Mouse (Mus musculus) cerebral cortex, adult 2 months (tissue): Measurements from ENCODE around the gene Ankrd13b.

Experiments
- WGBS: fragments of 180-500 bp; shearing (Covaris S2); methylation state at CpG from one replicate; pipeline ENCODE4 v1.1.7; 2018; 5-methylcytosine and 5-hydroxymethylcytosine counted together

Ankrd13b gene

DNA sequence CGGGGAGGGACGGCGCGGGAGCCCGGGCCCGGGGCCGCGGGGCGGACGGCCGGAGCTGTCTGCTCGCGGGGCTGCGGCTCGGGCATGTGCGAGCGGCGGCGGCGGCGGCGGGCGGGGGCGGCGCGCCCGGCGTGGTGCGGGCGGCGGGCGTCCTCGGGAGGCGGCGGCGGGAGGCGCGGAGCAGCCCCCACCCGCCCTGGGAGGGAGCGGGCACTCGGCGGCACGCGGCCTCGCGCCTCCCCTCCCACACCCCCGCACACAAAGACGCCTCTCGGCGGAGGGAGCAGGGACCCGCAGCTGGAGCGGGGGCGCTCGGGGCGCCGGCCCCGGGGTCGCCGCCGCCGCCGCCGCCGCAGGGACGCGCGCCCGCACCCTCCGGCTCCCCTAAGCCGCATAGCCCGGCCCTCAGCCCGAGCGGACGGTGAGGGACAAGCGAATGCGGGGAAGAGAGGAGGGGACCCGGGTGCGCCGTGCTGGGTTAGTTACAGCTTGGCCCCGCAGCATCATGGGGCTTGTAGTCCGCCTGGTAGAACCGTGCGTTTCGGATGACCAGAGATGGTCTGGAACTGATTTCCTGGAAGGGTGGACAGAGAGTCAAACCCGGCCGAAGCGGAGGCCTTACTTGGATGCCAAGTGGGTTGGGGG lies at the start of gene Ankrd13b:
Gene Ankrd13b, minus strand, starts transcription at position 88 of the 645 bp plus-strand sequence.
- WGBS = under 1% methylated on average over 66 of the region's 87 CpGs

DNA sequence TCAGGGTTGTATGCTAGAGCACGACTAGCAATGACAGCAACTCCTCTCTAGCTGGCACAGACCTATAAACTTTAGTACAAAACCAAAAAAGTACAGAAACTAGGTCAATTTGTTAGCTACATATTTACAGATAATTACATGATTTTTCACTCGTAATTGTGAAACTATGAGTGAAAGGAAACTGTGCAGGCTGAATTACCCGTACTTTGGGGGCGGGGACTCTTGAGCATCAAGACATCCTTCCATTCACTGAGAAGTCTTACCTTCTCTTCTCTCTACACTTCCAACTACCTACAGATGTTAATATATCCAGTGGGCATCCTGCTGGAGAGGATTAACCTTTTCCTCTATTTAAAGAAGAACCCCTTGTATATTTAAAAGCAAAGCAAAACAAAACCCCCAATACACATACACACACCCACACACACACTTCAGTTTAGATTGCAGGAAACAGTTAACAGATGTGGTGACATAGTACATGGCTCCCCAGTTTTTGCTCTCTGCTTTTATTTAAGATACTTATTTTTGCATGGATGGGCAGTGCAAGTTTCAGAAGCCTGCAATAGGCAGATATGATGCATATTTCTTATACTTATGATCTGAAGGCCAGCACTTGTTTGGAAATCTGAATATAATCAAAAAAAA lies 42.8 kb upstream of the Ankrd13b start:
- WGBS = 79% methylated on average over 4 of the region's 4 CpGs

DNA sequence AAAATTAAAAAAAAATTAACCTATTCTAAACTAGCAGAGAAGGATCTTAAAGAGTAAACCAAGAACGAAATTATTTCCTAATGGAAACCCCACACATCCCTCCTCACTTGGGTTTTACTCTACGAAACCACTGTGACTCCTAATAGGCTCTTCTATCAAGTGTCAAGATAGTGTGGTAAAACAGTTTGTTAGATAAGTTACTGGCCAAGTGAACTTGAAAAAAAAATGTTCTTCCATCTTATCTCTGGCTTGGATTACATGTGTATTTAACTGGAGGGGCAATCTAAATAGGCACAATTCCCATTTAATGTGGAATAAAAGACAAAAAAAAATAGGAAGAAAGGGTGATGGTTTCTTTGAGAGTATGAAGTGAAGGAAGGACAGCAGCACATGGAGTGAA lies 41.4 kb upstream of the Ankrd13b start:
- WGBS = 94% methylated on average over 2 of the region's 2 CpGs

DNA sequence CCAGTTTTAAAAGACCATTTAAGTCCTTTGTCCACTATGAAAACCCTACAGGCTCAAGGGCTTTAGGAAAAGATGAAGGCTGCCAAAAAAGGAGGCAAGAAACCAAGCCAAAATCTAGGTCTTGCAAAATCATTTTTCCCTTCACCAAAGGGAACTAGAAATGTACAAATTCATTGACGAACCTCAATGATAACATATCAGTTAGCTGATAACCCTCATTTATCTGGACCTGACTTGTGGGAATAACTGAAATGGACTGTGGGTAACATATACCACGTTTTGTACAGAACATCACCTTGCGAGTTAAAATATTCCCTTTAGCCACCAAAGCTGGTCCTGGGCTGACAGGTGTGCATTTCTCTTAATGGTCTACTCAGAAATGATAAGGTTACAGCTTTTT lies 40.2 kb upstream of the Ankrd13b start:
- 92% methylated on average over 3 of the region's 3 CpGs for WGBS

DNA sequence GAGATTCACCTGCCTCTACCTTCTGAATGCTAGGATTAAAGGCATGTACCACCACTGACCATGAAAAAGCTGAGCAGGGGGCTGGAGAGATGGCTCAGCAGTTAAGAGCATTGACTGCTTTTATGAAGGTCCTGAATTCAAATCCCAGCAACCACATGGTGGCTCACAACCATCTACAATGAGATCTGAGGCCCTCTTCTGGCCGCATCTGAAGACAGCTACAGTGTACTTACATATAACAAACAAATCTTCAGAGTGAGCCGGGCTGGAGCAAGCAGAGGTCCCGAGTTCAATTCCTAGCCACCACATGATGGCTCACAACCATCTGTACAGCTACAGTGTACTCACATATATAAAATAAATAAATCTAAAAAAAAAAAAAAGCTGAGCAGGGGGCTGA lies 38.9 kb upstream of the Ankrd13b start:
- 92% methylated on average over 3 of the region's 3 CpGs for WGBS

DNA sequence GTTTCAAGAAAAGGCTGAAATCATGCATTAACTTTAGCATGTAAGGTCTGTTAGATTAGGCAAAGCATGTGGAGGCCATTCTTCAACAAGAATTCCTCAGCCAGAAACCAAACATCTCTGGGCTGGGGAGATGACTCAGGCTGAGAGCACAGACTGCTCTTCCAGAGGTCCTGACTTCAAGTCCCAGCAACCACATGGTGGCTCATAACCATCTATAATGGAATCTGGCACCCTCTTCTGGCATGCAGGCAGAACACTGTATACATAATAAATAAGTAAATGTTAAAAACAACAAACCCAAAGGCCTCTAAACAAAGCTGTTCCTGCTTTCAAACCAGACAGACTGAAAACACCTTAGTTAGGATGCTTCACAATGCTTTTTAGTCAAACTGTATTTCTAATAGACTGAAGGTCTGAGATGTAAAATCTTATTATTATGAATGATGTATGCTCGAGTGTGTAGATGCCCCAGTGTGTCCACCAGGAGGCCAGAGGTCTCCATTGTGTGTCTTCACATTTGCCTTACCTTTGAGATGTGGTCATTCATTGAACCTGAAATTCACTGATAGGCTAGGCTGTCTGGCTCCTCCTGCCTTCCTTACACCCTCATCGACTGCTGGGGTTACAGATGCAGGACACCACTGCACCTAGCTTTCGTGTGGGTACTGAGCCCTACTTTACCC lies 36.5 kb upstream of the Ankrd13b start:
- WGBS = 82% methylated on average over 3 of the region's 3 CpGs

DNA sequence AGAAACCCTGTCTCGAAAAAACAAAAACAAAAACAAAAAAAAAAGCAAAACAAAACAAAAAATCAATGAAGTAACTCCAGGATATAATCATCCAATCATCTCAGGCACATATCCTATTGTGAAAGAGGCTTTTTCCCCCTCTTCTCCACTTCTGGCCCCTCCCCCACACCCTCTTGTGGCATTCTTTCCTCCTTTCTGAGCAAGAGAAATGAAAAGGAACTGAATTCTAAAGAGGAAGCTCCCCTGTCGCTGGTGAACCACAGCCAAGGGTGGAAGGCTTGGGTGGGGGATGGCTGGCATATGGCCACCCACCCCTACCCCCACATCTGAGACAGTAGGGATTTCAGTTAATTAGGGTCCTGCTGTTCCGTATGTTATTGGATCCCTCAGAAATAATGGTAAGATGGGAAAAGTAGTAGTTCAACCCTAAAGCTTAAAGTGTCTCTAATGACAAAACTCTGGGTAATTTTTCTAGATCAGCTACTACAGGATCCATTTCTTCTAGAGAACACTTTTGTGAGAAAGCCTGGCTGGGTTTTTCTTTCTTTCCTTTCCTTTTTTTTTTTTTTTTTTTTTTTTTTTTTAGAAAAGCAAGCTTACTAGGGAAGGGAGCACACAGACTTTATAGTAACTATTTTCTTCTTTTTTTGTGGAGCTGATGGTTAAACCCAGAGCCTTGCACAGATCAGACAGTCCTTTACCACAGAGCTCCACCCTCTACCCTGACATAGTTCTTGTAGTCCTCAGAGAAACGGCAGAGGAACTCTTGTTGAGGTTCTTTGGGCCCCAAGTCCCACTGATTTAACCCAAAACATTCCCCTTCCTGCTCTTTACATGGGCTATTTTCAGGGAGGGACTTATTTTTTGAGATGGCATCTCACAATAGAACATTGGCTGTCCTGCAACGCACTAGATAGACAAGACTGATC lies 31.4 kb upstream of the Ankrd13b start:
- 53% methylated on average over 5 of the region's 5 CpGs for WGBS

DNA sequence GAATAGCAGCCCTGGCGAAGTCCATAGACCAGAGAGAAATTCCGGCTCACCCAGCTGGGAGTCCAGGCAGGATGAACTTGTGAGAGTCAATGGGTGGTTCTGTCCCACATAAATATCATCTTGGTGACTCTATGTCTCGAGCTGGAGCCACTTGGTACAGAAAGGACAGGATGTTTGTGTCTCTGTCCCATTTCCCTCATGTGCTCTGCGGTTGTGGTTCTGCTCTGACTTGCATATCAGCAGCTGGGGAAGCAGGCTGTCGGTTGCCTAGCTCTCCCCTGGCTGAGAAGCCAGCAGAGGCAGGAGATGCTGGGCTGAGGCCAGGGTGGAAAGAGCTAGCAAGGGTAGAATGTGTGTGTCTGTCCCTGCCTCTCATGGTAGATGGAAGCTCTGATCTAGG lies 29.6 kb upstream of the Ankrd13b start, which contains the start of gene Gm10392:
Gene Gm10392, minus strand, starts transcription at position 156 of the 400 bp plus-strand sequence.
- 53% methylated on average over 5 of the region's 5 CpGs for WGBS

DNA sequence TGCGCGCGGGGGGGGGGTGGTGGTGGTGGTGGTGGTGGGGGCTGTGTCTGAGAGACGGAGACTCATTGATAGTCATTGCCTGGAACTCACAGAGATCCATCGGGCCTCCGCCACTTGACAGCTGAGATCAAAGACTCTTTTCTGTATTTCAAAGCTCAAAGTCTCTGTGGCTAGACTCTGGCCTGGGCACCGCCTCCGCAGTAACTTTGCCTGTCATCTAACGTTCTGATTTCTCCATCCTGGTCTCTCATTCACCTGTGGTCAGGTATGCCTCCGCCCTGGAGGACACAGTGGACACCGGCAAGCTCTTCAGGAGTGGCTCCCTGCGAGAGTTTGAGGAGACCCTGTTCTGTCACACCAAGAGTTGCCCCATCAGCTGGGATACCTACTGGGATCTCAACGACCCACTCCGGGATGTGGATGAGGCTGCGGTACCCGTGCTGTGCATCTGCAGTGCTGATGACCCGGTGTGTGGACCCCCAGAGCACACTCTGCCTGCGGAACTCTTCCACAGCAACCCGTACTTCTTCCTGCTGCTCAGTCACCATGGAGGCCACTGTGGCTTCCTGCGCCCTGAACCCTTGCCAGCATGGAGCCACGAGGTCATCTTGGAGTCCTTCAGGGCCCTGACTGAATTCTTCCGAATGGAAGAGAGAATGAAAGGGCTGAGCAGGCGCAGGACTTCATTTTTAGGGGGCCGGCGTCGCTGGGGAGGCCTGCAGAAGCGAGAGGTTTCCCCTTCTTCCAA lies 28.7 kb upstream of the Ankrd13b start:
- WGBS = 85% methylated on average over 27 of the region's 27 CpGs

DNA sequence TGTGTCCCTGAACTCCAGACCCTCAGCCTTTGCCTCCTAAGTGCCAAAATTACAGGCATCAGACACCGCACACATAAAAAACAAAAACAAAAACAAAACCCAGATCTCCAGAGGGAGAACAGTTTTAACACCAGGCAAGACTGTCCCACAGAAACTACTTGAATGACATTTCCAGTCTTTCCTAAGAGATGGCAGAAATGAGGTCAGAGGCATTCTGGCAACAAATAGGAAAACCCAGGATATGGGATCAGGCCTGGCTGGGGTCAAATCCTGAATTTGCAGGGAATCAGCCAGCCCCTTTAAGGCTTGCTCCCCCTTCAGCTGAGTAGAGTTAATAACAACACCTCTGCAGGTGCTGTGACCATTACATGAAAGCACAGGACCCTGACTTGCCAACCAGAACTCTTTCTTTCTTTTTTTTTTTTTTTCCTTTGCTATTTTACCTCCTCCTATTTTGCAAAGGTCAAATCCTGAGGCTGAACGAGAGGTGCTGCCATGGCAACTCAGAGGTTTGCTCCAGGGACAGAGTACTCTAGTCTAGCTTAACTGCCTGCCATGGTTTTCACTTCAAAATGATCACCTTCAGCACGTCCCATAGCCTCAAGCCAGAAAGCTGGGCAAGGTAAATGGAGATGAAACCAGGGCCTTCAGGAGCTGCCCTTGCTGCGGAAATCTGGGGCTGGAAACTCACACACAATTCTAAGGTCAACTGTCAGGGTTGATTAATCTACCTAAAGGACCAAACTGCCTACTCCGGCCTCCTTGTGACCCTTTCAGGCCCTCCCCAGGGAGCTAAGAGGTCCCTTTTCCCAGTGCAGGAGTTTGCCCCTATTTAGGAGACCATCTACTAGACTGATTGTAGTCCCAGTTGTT lies 27.3 kb upstream of the Ankrd13b start:
- WGBS = 89% methylated on average over 5 of the region's 5 CpGs

DNA sequence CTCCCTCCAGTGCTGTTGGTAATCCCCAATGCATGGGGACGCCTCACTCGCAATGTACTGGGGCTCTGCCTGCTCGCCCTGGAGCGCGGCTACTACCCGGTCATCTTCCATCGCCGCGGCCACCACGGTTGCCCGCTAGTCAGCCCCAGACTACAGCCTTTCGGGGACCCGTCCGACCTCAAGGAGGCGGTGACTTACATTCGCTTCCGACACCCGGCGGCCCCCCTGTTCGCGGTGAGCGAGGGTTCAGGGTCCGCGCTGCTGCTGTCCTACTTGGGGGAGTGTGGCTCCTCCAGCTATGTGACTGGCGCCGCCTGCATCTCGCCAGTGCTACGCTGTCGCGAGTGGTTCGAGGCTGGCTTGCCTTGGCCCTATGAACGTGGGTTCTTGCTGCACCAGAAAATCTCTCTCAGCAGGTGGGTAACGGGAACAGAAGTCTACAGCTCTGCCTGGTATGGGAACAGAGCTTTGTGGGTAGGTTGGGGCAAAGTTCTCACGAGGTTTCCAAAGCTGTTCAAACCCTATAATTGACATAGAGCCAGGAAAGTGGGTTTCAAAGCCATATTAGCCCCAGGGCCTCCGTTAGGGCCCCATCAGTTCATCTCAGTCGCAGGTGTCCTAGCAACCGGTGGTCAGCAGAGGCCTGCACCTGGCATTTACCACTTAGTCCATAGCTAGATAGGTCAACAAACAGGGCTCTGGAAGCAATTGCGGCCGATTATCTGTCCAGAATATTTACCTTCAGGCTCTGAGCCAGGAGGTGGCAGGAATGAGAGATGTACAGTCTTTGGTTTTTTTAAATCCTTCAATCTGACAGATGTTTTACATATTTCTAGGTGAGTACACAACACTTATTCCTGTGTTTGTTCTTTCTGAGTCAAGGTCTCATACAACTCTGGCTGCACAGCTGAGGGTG lies 26.4 kb upstream of the Ankrd13b start, which contains the start of gene Trp53i13:
Gene Trp53i13, minus strand, starts transcription at position 344 of the 916 bp plus-strand sequence.
- 27% methylated on average over 39 of the region's 39 CpGs for WGBS

DNA sequence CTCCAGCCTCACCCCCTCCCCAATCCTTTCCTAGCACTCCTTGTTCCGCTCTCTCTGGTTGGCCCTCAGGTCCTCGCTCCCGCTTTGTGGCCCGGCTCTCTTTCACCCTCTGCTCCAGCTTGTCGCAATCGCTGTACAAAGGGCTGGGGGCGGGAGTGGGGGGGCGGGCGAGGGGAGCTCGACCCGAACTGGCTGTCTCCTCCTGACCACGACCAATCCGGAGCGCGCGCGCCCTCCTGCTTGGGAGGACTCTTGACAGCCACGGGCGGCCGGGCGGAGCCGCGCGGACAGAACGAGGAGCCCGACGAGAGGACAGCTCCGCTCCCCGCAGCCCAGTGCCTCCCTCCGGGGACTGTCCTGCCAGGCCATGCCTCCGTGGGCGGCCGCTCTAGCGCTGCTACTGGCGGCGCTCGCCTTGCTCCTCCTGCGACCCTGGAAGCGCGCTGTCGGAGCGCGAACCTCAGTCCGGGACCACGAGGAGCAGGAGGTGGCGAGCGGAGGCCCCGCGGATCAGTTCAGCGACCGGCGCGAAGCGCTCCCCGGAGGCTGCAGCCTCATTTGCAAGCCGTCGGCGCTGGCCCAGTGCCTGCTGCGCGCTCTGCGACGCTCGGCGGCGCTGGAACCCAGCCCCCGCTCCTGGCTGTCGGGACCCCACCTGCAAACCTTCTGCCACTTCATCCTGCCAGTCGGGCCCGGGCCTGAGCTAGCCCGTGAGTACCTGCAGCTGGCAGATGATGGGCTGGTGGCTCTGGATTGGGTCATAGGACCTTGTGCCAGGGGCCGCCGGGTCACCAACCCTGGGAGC lies 25.6 kb upstream of the Ankrd13b start, which contains the start of gene Abhd15:
Gene Abhd15, plus strand, starts transcription at position 290 of the 805 bp plus-strand sequence.
- WGBS = 1% methylated on average over 71 of the region's 72 CpGs

DNA sequence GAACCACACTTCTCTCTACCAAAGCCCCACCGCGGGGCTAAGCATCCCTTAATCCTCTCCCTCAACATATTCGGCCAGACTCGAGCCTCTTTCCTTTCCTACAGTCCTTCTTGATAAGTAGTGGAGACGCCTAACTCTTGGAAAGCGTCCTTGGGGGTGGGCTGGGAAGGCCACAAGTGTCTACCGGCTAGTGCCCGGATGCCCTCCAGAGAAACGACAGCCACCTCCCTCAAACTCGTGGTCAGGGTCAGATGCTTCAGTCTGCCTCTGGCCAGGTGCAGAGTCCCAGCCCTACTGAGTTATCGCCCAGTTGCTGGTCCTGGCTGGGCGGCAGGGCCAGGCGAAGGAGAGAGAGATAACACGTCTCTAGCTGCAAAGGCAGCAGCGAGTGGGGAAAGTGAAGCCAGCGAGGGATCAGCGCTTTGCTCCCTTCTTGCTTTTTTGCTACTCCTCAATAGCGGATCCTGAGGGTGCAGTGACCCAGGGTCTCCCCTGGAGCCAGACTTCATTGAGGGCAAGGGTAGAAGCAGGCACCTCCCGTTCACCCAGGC lies 24.9 kb upstream of the Ankrd13b start:
- 28% methylated on average over 19 of the region's 19 CpGs for WGBS

DNA sequence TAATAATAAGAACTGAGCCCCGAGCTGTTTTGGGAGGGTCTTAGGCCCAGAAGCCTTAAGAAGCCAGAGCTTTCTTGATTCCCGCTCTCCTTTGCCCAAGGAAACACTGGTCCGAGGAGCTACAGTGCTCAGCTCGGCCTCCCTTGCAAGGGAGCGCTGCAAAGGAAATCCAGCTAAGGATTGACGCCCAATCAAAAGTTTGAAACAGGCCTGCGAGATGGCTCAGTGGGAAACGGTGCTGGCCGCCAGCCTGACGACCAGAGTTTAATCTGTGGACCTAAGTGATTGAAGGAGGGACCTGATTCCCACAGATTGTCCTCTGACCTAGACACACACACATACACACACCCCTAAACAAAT lies 24.3 kb upstream of the Ankrd13b start:
- WGBS = 32% methylated on average over 10 of the region's 10 CpGs

DNA sequence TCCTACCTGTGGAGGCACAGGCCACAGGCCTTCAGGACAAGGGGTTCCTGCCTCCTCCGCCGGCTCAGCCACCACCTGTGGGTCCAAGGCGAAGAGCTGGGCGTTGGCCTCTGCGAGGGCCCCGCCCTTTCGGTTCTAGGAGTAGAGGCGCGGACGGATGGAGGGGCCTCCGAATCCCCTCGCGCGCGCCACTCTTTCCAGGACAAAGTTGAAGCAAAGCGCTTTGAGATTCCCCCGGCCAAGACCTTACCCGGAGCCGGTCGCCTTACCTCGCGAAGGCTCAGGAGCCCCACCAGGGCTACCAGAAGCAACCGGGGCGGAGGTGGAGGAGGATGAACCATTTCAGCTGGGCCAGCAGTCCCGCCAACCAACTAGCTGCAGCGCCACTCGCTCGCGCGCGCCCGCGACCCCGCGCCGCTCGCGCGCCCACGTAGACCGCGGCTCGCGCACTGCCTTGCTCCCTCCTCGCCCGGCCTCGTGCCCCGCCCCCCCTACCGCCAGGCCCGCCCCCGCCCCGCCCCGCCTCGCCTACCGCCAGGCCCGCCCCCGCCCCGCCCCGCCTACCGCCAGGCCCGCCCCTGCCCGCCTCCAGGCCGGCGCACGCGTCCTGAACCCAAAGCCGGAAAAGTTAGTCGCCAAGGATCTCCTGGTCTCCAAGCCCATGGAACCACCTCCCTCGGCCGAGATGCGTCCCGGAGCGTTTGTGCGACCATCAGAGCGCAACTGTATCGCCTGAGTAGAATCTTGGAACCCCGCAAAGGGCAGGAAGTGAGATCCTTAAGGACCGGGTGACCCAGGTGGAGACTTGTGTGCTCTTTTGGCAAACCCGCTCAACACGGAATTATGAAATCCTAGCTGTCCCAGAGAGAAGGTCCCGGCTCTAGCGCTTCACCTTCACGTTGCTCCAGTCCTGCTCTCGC lies 23.7 kb upstream of the Ankrd13b start:
- 2% methylated on average over 61 of the region's 84 CpGs for WGBS

DNA sequence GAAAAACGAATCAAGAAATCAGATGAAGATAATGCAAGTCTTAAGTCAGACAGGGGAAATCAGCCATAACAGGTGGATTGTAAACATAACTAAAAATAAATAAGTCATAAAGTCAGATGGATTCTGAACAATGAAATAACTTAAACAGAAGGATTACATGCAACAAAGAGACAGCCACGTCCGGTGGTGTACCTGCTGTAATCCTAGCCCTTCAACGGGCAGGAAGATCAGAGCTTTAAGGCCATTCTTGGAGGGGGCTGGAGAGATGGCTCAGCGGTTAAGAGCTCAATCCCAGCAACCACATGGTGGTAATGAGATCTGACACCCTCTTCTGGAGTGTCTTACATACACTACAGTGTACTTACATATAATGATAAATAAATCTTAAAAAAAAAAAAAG lies 21.9 kb upstream of the Ankrd13b start:
- WGBS = 86% methylated on average over 5 of the region's 5 CpGs
